Mouse (Mus musculus): ENCODE measurements at regions not wholly inside any gene's neighbourhood (a gene's known extent, or its start where the extent isn't known, plus 50 kb on each side); places are given as distances from the start of the nearest gene placed in this dataset.
A peak's percentile ranks its signal among the peaks of the same experiment; 100 is the strongest.

DNA sequence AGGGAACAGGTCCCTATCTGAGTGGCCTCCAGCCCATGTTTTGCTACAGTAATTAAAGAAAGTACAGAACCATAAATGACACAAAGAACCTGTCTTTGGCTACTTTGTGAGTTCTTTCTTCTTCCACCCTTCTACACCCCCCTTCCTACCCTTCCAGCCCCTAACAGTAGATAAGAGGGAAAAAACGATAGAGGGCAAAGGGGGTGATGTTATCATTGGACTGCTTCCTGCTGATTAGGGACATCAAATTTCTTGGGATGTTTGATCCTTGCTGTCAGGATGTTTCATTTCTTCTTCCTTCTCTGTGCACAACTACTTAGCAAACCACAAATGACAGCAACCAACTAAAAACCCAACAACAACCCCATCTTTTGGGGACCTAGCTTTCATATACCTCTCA, 232.5 kb upstream of the Rpl38 start:
- WGBS, result 21% methylated on average over 1 of the region's 1 CpGs
- no peak overlapping the region for H3K27ac ChIP-seq (ENCODE audit: control insufficient read depth, insufficient read depth, low read depth, low read length, poor library complexity)
- H3K4me1 ChIP-seq (ENCODE audit: control insufficient read depth, insufficient read depth, low read length), result no peaks in the 10 kb centered on the region
- no peak overlapping the region for H3K4me3 ChIP-seq (replicated peaks; ENCODE audit: control insufficient read depth, low read depth, low read length)
- TF ChIP-seq CTCF (IDR thresholded peaks at IDR 0.05; ENCODE audit: control insufficient read depth, insufficient read depth, low read length) (no peak), POLR2A (IDR thresholded peaks at IDR 0.05; ENCODE audit: borderline replicate concordance, control insufficient read depth, low read depth, low read length) (no peak)

DNA sequence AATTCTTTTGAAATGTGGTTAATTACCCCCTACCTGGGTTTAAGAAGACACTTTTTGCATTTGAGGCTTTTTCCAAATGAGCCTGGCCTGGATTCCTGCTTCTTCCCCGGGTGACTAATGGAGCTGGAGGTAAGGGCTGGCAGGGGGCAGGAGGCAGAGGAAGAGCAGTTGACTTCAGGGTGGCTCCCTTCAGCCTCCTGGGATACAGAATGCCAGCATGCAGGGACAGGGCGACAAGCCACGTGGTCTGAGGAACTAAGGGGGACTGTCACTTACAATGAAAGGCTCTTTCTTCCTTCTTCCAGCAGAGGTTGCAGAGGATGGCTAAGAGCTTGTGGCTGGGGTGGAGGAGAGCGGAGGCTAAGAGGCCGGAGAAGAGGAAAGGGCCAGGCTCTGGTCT, 234.8 kb upstream of the Rpl38 start:
- no peak overlapping the region for H3K27ac ChIP-seq (ENCODE audit: control insufficient read depth, insufficient read depth, low read depth, low read length, poor library complexity)
- WGBS, result 45% methylated on average over 5 of the region's 5 CpGs
- H3K4me3 ChIP-seq (replicated peaks; ENCODE audit: control insufficient read depth, low read depth, low read length), result no peak overlapping the region
- TF ChIP-seq CTCF (IDR thresholded peaks at IDR 0.05; ENCODE audit: control insufficient read depth, insufficient read depth, low read length) (no peak), POLR2A (IDR thresholded peaks at IDR 0.05; ENCODE audit: borderline replicate concordance, control insufficient read depth, low read depth, low read length) (no peak)
- H3K4me1 ChIP-seq (ENCODE audit: control insufficient read depth, insufficient read depth, low read length), result no peaks in the 10 kb centered on the region

DNA sequence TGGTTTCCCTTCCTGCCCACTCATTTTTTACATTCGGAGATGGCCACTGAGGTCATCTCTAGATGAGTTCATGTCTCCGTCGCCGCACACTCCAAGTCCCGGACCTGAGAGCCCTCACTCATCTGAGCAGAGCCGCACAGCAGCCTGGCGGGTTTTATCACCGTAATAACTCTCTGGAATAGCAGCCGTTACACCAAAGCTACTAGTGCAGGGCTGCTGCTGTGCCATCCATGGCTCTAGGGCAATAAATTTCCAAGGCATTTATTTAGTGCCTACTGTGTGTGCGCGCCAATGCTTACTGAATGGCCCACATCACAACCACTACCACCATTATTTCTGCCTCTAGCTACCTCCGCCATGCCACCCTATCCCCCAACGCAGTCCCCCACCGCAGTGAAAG, 242.9 kb upstream of the Rpl38 start:
- Histone ChIP-seq H3K4me3 (replicated peaks; ENCODE audit: control insufficient read depth, low read depth, low read length) (no peak overlapping the region), H3K4me1 (ENCODE audit: control insufficient read depth, insufficient read depth, low read length) (no peaks in the 10 kb centered on the region), H3K27ac (ENCODE audit: control insufficient read depth, insufficient read depth, low read depth, low read length, poor library complexity) (no peak overlapping the region)
- TF ChIP-seq CTCF (IDR thresholded peaks at IDR 0.05; ENCODE audit: control insufficient read depth, insufficient read depth, low read length) (no peak), POLR2A (IDR thresholded peaks at IDR 0.05; ENCODE audit: borderline replicate concordance, control insufficient read depth, low read depth, low read length) (no peak)
- WGBS, result 87% methylated on average over 14 of the region's 14 CpGs

DNA sequence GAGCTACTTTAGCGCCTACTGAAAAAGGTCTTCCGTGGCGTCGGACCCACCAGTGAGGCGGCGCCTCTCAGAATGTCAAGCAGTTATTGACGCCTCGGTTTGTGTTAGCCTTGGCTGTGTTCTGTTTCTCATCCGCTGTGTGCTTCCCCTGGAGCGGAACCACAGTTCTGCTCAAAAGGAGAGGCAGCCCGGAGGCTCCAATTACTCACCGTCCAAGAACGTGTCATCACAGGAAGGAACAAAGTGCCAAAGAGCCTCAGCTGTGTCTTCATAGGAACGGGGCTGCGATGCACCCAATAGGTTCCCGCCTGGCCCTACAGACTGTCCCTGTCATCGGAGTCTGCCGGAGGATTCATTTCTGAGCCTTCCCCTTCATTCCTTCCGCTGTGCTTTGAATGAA, 245.0 kb upstream of the Rpl38 start:
- TF ChIP-seq POLR2A (IDR thresholded peaks at IDR 0.05; ENCODE audit: borderline replicate concordance, control insufficient read depth, low read depth, low read length), result no peak
- no peak for TF ChIP-seq CTCF (IDR thresholded peaks at IDR 0.05; ENCODE audit: control insufficient read depth, insufficient read depth, low read length)
- no peak overlapping the region for H3K27ac ChIP-seq (ENCODE audit: control insufficient read depth, insufficient read depth, low read depth, low read length, poor library complexity)
- 85% methylated on average over 19 of the region's 19 CpGs for WGBS

DNA sequence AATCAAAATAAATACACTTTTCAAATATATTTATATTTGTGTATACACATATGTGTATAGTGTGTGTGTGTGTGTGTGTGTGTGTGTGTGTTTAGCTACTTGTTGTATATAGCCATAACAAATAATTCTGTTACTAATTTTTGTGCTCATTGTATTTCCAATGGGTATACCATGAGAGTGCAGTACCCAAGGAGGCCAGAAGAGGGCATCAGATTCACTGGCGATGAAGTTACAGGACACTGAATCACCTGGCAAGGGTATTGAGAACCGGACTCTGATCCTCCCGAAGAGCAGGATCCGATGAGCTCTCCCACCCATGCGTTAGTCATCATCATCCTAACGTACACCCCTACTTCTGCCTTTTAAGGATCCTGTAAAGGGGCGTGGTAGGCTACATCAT, 249.3 kb upstream of the Rpl38 start:
- Histone ChIP-seq H3K27ac (ENCODE audit: control insufficient read depth, insufficient read depth, low read depth, low read length, poor library complexity) (no peak overlapping the region), H3K4me3 (replicated peaks; ENCODE audit: control insufficient read depth, low read depth, low read length) (no peak overlapping the region), H3K4me1 (ENCODE audit: control insufficient read depth, insufficient read depth, low read length) (no peaks in the 10 kb centered on the region)
- WGBS, result 85% methylated on average over 7 of the region's 7 CpGs
- TF ChIP-seq POLR2A (IDR thresholded peaks at IDR 0.05; ENCODE audit: borderline replicate concordance, control insufficient read depth, low read depth, low read length) (no peak), CTCF (IDR thresholded peaks at IDR 0.05; ENCODE audit: control insufficient read depth, insufficient read depth, low read length) (0 out of 2 replicates have a peak, but pooled peaks have one; percentile 14)

More for the DNA sequence above, 245.0 kb upstream of the Rpl38 start:
- H3K4me3 ChIP-seq (replicated peaks; ENCODE audit: control insufficient read depth, low read depth, low read length), result no peak overlapping the region
- no peaks in the 10 kb centered on the region for H3K4me1 ChIP-seq (ENCODE audit: control insufficient read depth, insufficient read depth, low read length)

DNA sequence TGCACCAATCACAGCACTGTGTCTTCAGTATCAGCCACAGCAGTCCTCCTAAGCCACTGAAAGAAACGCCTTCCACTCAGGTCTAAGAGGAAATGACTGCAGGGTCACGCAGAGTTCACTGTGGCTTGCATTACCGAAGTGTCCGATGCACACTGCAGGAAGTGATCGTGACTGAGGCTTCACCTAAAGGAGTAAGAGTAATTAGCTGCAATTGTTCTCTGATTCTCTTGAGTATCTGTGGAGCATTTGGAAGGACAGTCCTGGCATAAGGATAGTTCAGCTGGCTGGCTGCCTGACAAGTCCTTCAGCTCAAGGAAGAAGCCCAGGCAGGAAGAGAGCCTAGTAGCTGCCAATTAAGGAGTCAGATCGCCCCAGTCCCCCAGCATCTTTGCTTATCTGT, 252.2 kb upstream of the Rpl38 start:
- WGBS, result 27% methylated on average over 6 of the region's 6 CpGs
- H3K27ac ChIP-seq (ENCODE audit: control insufficient read depth, insufficient read depth, low read depth, low read length, poor library complexity), result no peak overlapping the region
- no peaks in the 10 kb centered on the region for H3K4me1 ChIP-seq (ENCODE audit: control insufficient read depth, insufficient read depth, low read length)
- no peak overlapping the region for H3K4me3 ChIP-seq (replicated peaks; ENCODE audit: control insufficient read depth, low read depth, low read length)
- TF ChIP-seq CTCF (IDR thresholded peaks at IDR 0.05; ENCODE audit: control insufficient read depth, insufficient read depth, low read length) (no peak), POLR2A (IDR thresholded peaks at IDR 0.05; ENCODE audit: borderline replicate concordance, control insufficient read depth, low read depth, low read length) (no peak)

DNA sequence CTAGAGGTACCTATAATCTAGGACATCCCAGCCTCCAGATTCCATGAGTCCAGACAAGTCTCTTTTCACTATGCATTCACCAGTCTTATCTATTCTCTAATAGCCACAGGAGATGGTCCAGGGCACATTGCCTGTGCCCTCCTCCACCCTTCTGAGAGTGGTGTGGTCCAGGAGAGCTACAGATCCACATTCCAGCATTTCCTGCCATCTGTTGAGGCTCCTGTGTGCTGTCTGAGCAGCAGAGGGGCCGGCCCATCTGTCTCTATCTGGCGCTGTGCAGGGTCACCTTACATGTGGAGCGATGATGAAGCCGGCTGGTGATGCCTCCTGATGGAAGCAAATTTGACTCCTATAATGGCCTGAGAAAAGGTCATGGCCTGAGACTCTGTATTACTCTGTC, 263.9 kb upstream of the Rpl38 start:
- H3K4me1 ChIP-seq (ENCODE audit: control insufficient read depth, insufficient read depth, low read length), result no peaks in the 10 kb centered on the region; the same call in 1 of the 2 replicates
- no peak overlapping the region for H3K27ac ChIP-seq (ENCODE audit: control insufficient read depth, insufficient read depth, low read depth, low read length, poor library complexity)
- no peak overlapping the region for H3K4me3 ChIP-seq (replicated peaks; ENCODE audit: control insufficient read depth, low read depth, low read length)
- WGBS, result 79% methylated on average over 4 of the region's 4 CpGs
- TF ChIP-seq CTCF (IDR thresholded peaks at IDR 0.05; ENCODE audit: control insufficient read depth, insufficient read depth, low read length) (no peak), POLR2A (IDR thresholded peaks at IDR 0.05; ENCODE audit: borderline replicate concordance, control insufficient read depth, low read depth, low read length) (no peak)

DNA sequence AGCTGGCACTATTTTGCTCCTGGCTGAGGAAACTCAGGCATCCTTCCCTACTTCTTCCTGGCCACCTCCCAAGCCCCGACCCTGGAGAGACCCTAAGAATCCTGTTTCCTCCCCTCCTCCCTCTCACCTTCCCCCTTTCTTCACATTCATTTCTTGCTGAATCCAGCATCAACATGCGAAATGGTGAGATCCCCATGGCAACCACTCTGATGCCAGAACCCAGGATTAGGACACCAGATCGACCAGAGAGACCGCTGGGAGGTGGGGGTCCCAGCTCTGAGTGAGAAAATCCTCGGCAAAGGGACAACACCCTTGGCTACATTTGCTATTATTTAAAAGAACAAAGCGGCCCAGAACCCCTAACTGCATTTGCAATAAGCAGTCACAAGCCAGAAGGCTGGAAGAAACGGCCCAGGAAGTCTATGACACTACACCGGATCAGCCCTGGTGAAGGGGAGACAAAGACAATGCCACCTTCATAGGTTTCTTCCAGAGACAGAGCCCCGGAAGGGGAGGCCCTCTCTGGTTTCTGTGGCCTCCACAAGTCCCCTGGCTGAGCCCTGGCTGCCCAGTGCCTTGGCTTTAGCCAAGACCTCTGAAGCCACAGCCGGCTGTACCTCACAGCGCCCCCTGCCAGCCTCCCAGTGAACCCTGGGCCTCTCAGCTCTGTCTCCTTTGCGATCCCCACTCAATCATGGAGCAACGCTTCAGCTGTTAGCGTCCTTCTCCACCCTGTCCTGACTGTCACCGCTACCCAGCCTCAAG, 265.6 kb upstream of the Rpl38 start:
- Histone ChIP-seq H3K4me1 (ENCODE audit: control insufficient read depth, insufficient read depth, low read length) (no peaks in the 10 kb centered on the region; the same call in 1 of the 2 replicates), H3K4me3 (replicated peaks; ENCODE audit: control insufficient read depth, low read depth, low read length) (no peak overlapping the region), H3K27ac (ENCODE audit: control insufficient read depth, insufficient read depth, low read depth, low read length, poor library complexity) (no peak overlapping the region)
- no peak for TF ChIP-seq CTCF (IDR thresholded peaks at IDR 0.05; ENCODE audit: control insufficient read depth, insufficient read depth, low read length)
- no peak for TF ChIP-seq POLR2A (IDR thresholded peaks at IDR 0.05; ENCODE audit: borderline replicate concordance, control insufficient read depth, low read depth, low read length)
- 76% methylated on average over 15 of the region's 15 CpGs for WGBS
